Mouse (Mus musculus) adrenal gland, postnatal 10 days (tissue): ENCODE results near the gene Ntsr1. TPM values are rescaled to one million over a fixed set of nuclear protein-coding genes. Genes with fewer than 3 reads are reported as not detected.

Source experiments
- DNase-seq: peaks from one replicate; pipeline ENCODE4 v3.0.0; 2021; ENCODE audit warnings: mixed read lengths
- total RNA-seq, 2 experiments: library from RNA; stranded (reverse); gene quantifications; 2 replicates each; pipeline ENCODE4 v1.2.3; 2021

Ntsr1 gene
- total RNA-seq, 2 experiments from 2014 or later = 0.06 TPM; not detected in 1

DNA sequence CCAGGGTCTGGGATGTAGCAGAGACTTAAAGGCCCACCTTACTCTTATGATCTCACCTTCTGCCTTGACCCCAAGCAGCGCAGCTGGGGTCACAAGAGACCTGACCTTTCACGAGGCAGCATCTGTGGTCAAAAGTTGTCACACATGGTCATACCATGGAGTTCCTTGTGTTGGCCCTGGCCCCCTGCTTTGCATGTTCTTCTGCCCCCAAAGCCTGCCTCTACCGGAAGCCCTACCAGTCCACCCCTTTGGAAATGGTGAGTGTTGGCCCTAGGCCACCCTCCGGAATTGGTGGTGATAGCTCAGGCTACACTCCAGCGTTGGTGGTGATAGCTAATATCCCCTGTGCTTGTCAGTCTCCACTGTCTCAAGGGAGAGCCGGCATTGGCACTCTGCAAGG is 63.5 kb downstream of the Ntsr1 start:
- no peak for DNase-seq

DNA sequence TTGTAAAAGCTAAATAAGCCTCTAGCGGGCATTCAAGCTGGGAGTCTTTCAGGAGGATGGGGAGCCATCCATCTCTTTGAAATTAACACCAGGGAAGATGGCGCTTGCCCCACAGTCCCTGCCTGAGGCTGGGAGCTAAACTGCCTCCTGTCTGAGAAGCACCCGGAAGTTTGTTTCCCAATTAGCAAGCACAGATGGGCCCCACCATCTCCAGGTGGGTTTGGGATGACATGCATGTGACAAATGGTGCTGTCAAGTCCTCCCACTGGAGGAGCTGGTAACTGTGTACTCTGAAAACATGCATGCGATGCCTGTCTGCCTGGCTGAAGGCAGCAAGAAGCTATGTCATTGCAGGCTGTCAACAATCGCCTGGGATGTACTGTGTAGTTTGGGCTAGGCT is 64.1 kb downstream of the Ntsr1 start:
- DNase-seq = no peak

DNA sequence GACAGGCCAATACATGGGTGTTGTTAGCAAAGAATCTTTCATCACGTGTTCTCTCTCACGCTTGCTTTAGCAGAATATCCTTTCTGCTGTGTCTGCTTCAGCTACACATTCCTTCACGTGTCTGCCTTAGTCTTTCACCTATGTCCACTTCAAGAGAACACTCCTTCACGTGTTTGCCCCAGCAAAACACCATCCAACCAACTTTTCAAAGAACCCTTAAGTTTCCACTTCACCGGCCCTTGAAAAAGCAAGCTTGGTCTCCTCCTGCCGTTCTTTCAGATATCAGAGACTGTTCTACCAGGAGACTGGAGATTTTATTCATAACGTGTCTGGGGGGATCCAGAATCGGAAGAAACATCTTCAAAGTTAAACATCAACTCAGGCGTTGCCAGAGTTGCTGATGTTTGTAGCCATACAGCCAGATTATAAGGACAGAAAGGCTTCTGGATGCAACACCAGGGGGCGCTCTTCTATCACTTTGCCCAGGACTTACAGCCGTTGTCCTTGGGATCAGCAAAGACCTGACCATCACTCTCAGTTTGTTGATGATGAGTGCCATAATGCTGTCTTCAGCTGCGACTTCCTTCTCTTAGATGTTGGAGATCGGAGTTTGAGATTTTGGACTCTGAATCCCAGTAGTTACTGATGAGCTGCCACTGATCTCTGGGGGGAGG is 66.6 kb downstream of the Ntsr1 start:
- DNase-seq = peak; percentile 79

DNA sequence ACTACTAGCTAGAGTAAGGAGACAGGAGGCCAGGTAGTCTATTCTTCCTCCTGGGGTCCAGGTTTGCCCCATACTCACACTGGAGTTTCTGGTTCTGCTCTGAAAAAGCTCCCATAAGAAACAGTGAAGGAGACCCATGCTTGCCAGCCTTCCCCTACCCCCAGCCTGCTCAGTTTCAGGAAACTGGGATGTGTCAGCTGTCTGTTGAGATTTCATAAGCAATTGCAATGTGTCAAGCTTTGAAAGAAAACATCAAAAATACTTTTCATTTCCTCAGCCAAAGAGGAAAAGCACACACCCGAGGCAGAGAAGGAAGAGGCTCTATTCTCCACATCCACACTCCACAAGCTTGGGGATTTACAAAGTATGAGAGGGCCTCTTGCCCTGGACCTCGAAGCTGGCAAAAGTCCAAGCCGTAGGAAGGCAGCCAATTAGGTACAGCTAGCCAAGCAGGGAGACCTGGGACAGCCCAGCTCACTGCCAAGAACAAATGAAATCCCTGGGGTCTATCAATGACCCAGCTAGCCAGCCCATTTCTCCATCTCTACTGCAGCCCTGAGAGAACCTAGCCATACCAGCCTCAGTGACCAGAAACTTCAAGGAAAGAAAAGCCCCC is 69.4 kb downstream of the Ntsr1 start:
- DNase-seq = peak; percentile 83

DNA sequence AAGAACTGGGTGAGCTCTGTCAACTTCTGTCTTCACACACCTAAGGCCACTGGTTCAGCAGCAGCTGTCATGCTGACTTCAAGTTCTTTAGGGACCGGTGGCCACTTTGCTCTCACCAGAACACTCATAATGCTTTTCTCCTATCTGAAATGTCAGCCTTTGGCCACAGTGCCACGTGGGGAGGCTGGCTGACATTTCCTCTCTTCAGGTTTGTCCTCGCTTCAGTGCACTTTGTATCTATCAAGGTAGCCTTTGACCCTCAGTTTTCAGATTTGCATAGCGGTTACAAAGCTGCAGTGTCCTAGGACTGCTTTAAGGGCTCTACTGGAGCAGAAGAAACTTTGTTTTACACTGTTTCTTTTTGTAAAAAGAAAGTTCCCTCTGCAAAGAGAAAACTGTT is 76.7 kb downstream of the Ntsr1 start:
- no peak for DNase-seq

DNA sequence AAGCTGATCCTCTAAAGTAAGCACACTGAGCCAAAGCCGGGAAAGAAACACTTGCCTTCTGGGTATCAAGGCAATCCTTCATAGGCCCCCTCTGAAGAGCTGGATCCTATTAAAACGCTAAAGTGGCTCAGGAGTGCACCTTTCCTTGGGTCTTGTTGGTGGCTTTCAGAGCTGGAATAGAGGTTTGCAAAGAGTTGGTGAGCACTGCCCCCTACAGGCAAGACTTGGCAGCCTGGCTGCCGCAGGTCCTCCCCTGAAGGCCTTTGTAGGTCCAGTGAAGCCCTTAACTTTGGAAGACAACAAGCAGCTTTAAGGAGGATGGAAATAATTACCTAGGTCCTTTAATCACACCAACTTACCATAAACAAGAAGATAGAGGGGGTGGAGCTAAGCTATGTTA is 78.9 kb downstream of the Ntsr1 start:
- peak; percentile 86 for DNase-seq

DNA sequence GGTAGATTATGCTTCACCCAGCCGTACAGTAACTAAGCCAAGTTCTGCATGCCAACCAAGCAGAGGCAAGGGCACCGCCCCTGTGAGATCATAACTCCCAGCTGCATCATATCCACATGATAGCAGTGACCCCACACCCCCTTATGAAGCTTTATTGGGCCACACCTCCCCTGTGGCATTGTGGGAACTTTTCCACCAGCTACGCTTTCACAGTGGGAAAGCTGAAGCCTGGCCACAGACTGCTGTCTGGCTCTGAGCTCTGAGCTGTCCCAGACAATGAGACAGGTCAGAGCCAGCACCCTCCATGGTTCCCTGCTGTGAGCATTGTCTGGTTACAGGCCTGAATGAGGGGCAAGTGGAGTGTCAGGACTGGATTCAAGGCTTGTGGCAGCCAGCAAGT is 81.2 kb downstream of the Ntsr1 start, which contains the start of gene Mrgbp:
Mrgbp (plus strand) TSS at position 303 of the 400 bp plus-strand sequence.
- DNase-seq = peak; percentile 62

DNA sequence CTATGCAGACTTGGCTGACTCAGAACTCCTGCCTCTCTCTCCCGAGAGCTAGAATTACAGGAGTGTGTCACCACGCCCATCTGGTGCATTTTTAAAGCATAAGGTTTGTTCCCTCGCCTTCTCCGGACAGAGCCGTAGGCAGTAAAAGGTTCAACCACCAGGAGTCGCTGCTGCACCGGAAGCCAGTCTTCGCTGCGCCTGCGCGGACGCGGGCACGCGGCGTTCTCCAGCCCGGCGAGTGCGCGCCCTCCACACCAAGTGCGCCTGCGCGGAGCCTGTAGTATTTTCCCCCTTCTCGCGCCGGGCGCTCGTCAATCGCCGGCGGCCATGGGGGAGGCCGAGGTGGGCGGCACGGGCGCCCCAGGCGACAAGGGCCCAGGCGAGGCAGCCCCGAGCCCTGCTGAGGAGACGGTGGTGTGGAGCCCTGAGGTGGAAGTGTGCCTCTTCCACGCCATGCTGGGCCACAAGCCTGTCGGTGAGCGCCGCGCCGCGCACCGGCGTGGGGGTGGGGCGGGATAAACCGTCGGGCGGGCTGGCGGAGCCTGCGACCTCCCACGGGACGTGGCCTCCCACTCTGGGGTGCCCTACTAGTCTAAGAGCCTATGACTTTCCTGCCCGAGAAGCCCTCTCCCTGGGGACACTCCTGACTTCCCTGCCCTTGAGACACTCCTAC is 82.8 kb downstream of the Ntsr1 start:
- peak; percentile 99 for DNase-seq

DNA sequence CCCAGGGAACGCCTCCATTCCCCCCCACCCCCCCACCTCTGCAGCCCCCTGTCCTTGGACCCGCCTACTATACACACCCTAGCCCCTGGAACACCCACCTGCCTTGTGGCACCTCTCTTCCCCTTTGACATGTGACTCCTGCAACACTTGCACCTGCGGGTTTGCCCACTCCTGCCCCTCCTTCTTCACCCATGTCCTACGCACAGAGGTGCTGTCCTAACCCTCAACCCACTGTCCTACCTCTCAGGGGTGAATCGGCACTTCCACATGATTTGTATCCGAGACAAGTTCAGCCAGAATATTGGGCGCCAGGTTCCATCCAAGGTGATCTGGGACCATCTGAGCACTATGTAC is 83.4 kb downstream of the Ntsr1 start:
- DNase-seq = no peak

DNA sequence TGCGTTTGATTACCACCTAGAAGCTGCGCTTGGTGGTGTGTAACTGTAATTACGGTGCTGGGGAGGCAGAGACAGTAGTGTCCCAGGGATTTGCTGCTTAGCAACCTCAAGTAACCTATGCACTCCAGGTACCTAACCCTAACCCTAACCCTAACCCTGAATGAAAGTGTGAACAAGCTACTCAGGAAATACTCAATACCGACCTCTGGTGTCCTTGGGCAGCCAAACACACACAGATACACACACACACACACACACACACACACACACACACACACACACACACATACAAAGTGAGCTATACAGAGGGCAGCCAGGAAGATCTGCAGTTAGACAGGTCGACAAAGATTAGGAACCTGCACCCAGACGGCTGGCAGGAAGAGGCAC is 89.0 kb downstream of the Ntsr1 start:
- DNase-seq = no peak

DNA sequence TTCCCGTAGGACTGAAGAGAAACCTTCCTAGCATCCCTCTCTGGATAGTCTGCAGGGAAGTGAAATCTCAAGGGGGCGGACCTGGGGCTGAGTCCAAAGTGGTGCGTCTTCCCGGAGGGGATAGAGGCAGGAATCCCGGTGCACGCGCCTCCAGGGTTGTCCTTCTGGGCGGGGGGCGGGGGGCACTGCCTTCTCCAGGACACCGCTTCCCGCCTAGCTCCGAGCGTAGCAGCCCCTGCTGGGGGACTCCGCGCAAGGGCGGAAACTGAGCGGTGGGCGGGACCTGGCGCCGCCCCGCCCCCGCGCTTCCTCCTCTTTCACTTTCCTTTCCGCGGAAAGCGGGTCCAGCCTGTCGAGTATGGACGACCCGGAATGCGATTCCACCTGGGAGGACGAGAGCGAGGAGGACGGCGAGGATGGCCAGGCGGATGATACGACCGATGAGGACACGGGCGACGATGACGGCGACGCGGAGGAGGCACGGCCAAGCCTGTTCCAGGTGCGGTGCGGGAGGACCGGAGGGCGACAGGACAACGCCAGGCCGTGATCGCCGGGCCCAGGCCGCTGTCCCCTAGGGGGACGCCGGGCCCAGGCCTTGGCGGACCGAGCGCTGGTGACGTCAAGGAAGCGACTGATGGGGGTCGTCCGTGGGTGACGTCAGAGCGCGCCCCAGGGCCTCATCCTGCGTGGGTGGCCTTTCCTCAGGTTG is 89.5 kb downstream of the Ntsr1 start, which contains the start of gene Ogfr:
Ogfr (plus strand) TSS at position 123 of the 709 bp plus-strand sequence.
- DNase-seq = peak; percentile 90

Other genes starting within 250 kb of the Ntsr1 start
- 100 to 1,000 TPM; 772 to 787 TPM for gene Rps21, start 242.6 kb upstream of the Ntsr1 start, total RNA-seq
- gene Cables2, start 226.5 kb upstream of the Ntsr1 start, total RNA-seq = 10 to 100 TPM; 17.3 to 19.8 TPM
- not detected for gene Rbbp8nl, start 210.1 kb upstream of the Ntsr1 start, total RNA-seq
- under 1 TPM; 0.27 to 0.36 TPM for gene Gata5, start 165.3 kb upstream of the Ntsr1 start, total RNA-seq
- gene Slco4a1, start 43.7 kb upstream of the Ntsr1 start, total RNA-seq = 1 to 10 TPM; 4.4 to 5.1 TPM
- gene Mrgbp, start 81.3 kb downstream of the Ntsr1 start, total RNA-seq = 10 to 100 TPM; 21.0 to 26.8 TPM
- gene Ogfr, start 89.3 kb downstream of the Ntsr1 start, total RNA-seq = 10 to 100 TPM; 44.4 to 49.2 TPM
- 1 to 10 TPM in 1 of 2 experiments, under 1 TPM in 1; 0.55 to 1.8 TPM for gene Col9a3, start 97.8 kb downstream of the Ntsr1 start, total RNA-seq
- under 1 TPM; 0.33 to 0.39 TPM for gene Tcfl5, start 142.7 kb downstream of the Ntsr1 start, total RNA-seq
- 10 to 100 TPM; 41.1 to 55.9 TPM for gene Dido1, start 210.0 kb downstream of the Ntsr1 start, total RNA-seq
- gene Gid8, start 210.1 kb downstream of the Ntsr1 start, total RNA-seq = 10 to 100 TPM; 61.8 to 71.6 TPM
- 1 to 10 TPM; 1.6 to 2.2 TPM for gene Slc17a9, start 225.3 kb downstream of the Ntsr1 start, total RNA-seq